Mouse (Mus musculus): ENCODE measurements around the gene Rpp25l.

GRCm38 (mm10) chr4:41761680-41762079 lies 48.3 kb upstream of the Rpp25l start:
- TF ChIP-seq CTCF (IDR thresholded peaks at IDR 0.05; ENCODE audit: low read depth) (no peak), EP300 (optimal IDR thresholded peaks at IDR 0.05) (no peak)
